Mouse (Mus musculus) spleen, adult 10 weeks (tissue): ENCODE measurements around the gene Gm17581. TPM values are rescaled to one million over a fixed set of nuclear protein-coding genes. Genes with fewer than 3 reads are reported as not detected.

Experiments
- polyA plus RNA-seq: library from polyadenylated mRNA; stranded (reverse); fragments of 350-450 nt; fragmentation: Illumina TruSeq; extraction: RNeasy Lipid Tissue Mini Kit (QIAGEN cat#74804); gene quantifications from one replicate; pipeline ENCODE4 v1.2.3, GENCODE M21; 2015; ENCODE audit warnings: low replicate concordance; ENCODE audit not compliant: insufficient read depth

The Gm17581 gene
- not detected for polyA plus RNA-seq

DNA sequence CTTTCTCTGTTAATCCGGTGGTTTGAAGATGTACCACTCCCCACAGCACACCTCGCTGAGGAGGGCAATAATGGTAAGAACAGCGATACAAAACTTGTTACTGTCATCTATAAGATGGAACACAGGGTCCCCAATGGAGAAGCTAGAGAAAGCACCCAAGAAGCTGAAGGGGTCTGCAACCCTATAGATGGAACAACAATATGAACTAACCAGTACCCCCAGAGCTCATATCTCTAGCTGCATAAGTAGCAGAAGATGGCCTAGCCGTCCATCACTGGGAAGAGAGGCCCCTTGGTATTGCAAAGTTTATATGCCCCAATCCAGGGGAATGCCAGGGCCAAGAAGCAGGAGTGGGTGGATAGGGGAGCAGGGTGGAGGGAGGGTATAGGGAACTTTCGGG lies at the start of gene Gm17581:
Gene Gm17581 (minus strand): TSS at position 101 of the 400 bp plus-strand sequence.

DNA sequence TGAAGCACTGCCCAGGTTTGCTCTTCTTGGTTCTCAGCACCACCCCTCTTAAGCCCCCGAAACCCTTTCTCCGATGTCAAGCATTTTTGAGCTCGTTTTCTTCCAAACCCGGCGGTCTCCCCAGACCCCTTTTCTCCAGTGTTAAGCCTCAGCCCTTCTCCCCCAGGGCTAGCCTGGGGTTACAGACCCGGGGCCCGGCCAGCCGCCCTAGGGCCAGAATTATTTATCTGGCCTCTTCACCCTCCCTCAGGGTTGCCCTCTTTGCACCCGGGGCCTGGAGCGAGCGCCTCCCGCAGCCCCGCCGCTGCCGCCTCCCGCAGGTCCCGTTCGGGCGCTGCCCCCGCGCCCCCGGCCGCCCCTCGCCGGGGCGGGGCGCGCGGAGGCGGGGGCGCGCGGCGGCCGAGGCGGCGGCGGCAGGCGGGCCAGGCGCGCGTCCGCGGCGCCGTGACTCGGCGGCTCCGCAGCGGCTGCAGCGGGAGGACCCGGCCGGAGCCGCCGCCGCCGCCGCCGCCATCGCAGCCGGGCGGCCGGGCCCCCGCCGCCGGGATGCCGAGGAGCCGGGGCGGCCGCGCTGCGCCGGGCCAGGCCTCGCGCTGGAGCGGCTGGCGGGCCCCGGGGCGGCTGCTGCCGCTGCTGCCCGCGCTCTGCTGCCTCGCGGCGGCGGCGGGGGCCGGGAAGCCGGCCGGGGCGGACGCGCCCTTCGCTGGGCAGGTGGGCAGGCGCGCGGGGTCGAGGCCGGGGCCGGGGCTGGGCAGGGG lies 39.4 kb upstream of the Gm17581 start, which contains the start of gene Mmp24:
Gene Mmp24 (plus strand): TSS at position 416 of the 758 bp plus-strand sequence.

DNA sequence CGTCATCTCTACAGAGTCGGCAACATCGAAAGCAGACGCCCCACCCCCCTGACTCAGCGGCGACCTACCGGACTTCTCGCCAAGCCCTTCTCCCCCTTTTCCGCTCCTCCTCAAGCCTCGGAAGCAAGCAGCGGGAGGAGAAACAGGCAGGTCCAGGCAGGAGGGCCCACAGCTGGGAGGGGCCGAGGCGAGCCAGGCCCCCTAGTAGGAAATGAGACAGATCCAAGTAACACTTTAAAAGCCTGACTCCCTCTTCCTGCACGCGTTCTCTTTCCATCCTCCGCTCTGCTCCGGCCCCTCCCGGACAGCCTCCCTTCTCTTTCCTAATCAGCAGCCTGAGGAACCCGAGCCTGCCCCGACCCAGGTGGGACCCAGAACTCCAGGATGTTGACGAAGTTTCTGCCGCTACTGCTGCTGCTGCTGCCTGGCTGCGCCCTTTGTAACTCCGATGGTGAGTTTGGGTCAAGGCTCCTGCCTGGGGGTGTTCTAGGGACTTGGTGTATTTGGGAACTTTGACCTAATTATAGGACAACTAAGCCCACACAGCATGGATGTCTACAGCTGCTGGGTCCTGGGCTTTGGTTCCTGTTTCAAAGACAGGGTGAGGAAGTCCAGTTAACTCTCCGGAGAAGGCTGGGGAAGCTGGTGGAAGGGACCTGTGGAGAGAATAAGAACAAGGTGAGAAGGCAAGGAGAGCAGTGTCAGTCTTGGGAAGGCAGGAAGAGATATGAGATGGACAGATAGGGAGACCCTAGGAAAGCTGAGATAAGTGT lies 15.5 kb upstream of the Gm17581 start, which contains the start of gene Procr:
Gene Procr (plus strand): TSS at position 104 of the 773 bp plus-strand sequence.

DNA sequence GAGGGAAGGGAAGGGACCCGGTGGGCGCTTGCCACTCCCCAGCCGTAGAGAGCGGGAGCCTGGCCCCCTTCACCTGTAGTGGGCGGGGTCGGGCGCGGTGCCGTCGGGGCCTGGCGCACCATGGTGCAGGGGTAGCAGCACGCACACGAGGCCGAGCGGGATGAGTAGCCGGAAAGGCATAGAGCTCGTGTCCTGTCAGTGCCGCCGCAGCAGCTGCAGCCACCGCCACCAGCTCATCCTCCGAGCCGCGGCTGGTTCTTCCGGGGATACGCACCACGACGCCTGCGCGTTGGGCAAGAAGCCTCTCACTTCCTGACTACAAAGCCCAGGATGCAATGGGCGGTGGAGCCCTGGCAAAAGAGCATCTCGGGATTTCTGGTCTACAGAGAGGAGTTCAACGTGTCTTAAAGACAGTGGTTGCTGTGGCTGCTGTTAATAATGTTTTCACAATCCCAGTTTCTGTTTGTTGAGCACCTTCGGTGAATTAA lies 6.5 kb downstream of the Gm17581 start, which contains the start of gene Edem2:
Gene Edem2 (minus strand): TSS at position 318 of the 488 bp plus-strand sequence.

DNA sequence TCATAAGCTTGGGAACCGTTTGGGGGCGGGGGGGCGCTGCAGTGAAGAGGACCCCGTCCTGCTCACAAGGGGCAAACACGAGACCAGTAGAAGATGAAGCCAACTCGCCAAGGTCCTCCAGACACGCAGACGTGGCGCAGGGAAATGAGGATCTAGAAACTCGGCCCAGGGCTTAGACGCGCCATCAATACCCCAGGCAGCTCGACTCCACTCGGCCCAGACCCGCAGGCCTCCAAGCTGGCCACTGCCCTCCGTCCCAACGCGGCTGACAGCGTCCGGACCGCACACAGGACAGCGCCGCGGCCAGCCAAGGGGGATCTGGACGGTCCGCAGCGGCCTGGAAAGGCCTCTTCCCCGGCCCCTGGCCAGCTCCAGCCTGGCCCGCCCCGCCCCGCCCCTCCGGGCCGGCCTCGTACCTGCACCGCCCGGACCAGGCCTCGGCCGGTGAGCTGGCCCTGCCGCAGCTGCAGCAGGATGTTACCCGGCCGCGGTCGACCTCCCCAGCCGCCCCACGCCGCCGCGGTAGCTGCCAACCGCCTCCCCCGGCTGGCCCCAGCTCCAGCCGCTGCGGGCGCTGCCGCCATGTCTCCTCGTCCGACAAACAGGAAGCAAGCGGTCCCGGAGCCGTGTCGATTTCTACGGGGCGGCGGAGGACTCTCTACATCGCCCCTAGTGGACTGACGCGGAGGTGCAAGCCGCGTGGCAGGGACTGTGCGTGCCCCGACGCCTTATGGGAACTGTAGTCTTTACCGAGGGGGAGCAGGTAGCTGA lies 43.8 kb downstream of the Gm17581 start, which contains the start of gene Trpc4ap:
Gene Trpc4ap (minus strand): TSS at position 662 of the 771 bp plus-strand sequence.

Other genes with a start within 250 kb of the Gm17581 start
- 19.3 TPM for gene Acss2, start 217.9 kb downstream of the Gm17581 start, polyA plus RNA-seq
- gene Ggt7, start 217.6 kb downstream of the Gm17581 start, polyA plus RNA-seq: 0.54 TPM
- 8.4 TPM for gene Gss, start 143.1 kb downstream of the Gm17581 start, polyA plus RNA-seq
- not detected for gene Myh7b, start 124.7 kb downstream of the Gm17581 start, polyA plus RNA-seq
- gene Trpc4ap, start 43.5 kb downstream of the Gm17581 start, polyA plus RNA-seq: 89.5 TPM
- gene Edem2, start 6.4 kb downstream of the Gm17581 start, polyA plus RNA-seq: 43.9 TPM
- 16.1 TPM for gene Procr, start 15.3 kb upstream of the Gm17581 start, polyA plus RNA-seq
- gene Mmp24, start 39.5 kb upstream of the Gm17581 start, polyA plus RNA-seq: not detected
- 19.6 TPM for gene BC029722, start 83.6 kb upstream of the Gm17581 start, polyA plus RNA-seq
- 55.5 TPM for gene Eif6, start 91.1 kb upstream of the Gm17581 start, polyA plus RNA-seq
- not detected for gene Fam83c, start 99.0 kb upstream of the Gm17581 start, polyA plus RNA-seq
- gene Uqcc1, start 194.4 kb upstream of the Gm17581 start, polyA plus RNA-seq: 51.4 TPM
- not detected for gene Gm15557, start 204.9 kb upstream of the Gm17581 start, polyA plus RNA-seq
- not detected for gene Gdf5, start 209.5 kb upstream of the Gm17581 start, polyA plus RNA-seq
- gene Cep250, start 220.6 kb upstream of the Gm17581 start, polyA plus RNA-seq: 41.4 TPM